Mouse (Mus musculus): ENCODE measurements around the gene Calm1. TPM values are rescaled to one million over a fixed set of nuclear protein-coding genes. Genes with fewer than 3 reads are reported as not detected.
"Not testable (repeated sequence)": the region's sequence is repeated elsewhere in the genome, so short reads cannot be mapped to it uniquely, and the experiment has no call there.

Gene Calm1
- polyA plus RNA-seq, 1 experiment from 2014 or later: 1,129 TPM

DNA sequence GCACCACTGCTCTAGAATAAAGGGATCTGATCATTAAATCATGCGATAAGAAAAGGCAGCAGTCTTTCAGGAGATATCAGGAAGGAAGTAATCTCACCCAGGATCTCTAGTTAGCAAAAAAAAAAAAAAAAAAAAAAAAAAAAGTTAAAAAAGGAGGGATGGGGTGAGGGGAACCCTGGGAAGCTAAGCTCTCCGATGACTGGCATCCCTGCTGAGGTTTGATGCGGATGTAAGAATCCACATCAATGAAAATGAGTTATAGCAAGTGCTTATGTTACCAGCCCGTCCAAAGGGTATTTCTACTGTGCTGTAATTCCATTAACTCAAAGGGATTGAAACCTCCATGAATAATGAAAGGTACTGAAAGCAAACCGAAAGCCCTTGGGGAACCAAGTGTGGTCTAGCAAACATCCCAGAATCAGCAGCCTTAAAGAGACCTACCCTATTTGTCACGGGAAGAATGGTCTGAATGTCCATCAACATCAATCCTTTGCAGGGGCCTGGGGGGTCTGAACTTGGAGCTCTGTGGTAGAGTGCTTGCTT lies 20.3 kb upstream of the Calm1 start:
- WGBS: 30% methylated on average over 6 of the region's 6 CpGs
- Histone ChIP-seq H3K4me2 (no peak overlapping the region), H3K4me3 (replicated peaks) (no peak overlapping the region), H3K27me3 (no peaks in the 10 kb centered on the region), H3K4me1 (replicated peaks) (peaks cover 31% of the 10 kb centered on the region), H3K36me3 (no peaks in the 10 kb centered on the region), H3K27ac (no peak overlapping the region), H3K9ac (replicated peaks) (no peak overlapping the region), H3K9me3 (no peaks in the 10 kb centered on the region)
- ATAC-seq (ENCODE audit: insufficient number of reproducible peaks, insufficient read depth, low FRiP score, low TSS enrichment, low read depth): no peak

DNA sequence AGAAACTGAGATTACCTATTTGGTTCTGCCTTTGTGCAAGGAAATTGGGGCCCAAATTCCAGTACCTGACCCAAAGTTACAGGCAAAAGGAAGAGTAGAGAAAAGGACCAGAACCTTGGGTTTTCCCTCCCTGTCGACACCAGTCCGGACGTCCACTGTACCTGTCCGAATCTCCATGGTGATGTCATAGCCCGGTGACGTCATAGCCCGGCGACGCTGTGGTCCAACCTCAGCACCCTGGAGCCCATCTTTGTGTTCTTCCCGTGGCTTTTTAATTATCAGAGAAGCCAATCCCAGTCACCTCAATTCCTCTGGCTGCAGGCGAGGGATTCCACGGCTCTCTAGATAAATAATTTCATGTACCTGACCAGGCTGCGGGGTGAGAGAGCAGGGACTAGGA lies 18.4 kb upstream of the Calm1 start:
- ATAC-seq (ENCODE audit: insufficient number of reproducible peaks, insufficient read depth, low FRiP score, low TSS enrichment, low read depth): no peak
- Histone ChIP-seq H3K4me3 (replicated peaks) (no peak overlapping the region), H3K9ac (replicated peaks) (no peak overlapping the region), H3K4me2 (no peak overlapping the region), H3K4me1 (replicated peaks) (peaks cover 29% of the 10 kb centered on the region), H3K27me3 (no peaks in the 10 kb centered on the region), H3K9me3 (no peaks in the 10 kb centered on the region), H3K36me3 (no peaks in the 10 kb centered on the region), H3K27ac (no peak overlapping the region)
- WGBS: 88% methylated on average over 13 of the region's 13 CpGs

DNA sequence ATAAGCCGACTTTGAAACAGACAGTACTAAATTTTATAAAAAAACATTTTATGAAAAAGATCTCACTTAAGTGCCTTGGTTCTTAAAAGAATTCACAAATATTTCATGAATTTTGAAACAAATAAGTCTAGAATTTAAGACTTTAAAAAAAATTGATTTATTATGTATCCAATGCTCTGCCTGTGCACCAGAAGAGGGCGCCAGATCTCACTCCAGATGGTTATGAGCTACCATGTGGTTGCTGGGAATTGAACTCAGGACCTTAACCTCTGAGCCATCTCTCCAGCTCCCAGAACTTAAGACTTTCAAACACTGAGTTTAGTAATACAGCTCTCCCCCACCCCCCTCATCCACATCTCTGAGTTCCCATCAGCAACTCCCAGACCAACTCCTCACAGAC lies 16.6 kb upstream of the Calm1 start:
- peaks cover 14% of the 10 kb centered on the region for H3K4me1 ChIP-seq (replicated peaks)

DNA sequence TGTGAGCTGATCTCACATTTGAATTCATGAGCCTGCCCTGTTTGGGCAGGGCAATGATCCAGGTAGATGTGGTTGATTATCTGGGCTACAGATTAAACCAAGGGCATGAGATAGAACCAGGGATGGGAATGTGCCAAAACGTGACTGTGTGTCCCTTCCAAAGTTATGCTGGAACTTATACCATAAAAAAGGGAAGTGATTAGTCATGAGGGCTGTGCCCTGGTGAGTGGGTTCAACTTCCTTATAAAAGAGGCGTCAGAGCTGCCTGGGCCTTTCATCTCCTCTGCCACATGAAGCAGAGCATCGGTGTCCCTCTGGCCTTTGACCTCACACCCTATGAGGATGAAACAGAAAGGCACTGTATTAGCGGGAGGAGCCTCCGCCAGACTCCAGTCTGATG lies 15.3 kb upstream of the Calm1 start:
- ATAC-seq (ENCODE audit: insufficient number of reproducible peaks, insufficient read depth, low FRiP score, low TSS enrichment, low read depth): no peak
- H3K9me3 ChIP-seq: no peaks in the 10 kb centered on the region
- no peak overlapping the region for H3K4me2 ChIP-seq
- no peak overlapping the region for H3K9ac ChIP-seq (replicated peaks)
- no peak overlapping the region for H3K4me3 ChIP-seq (replicated peaks)
- no peak overlapping the region for H3K27ac ChIP-seq
- H3K27me3 ChIP-seq: no peaks in the 10 kb centered on the region
- H3K4me1 ChIP-seq (replicated peaks): peaks cover 12% of the 10 kb centered on the region; the same call in 1 of the 2 replicates
- WGBS: 41% methylated on average over 5 of the region's 5 CpGs
- no peaks in the 10 kb centered on the region for H3K36me3 ChIP-seq

More for the DNA sequence above, 16.6 kb upstream of the Calm1 start:
- H3K36me3 ChIP-seq: no peaks in the 10 kb centered on the region
- H3K27ac ChIP-seq: no peak overlapping the region
- no peaks in the 10 kb centered on the region for H3K27me3 ChIP-seq
- no peak overlapping the region for H3K9ac ChIP-seq (replicated peaks)
- WGBS: 84% methylated on average over 2 of the region's 2 CpGs
- no peak for ATAC-seq (ENCODE audit: insufficient number of reproducible peaks, insufficient read depth, low FRiP score, low TSS enrichment, low read depth)
- H3K4me2 ChIP-seq: no peak overlapping the region
- no peaks in the 10 kb centered on the region for H3K9me3 ChIP-seq
- H3K4me3 ChIP-seq (replicated peaks): no peak overlapping the region

DNA sequence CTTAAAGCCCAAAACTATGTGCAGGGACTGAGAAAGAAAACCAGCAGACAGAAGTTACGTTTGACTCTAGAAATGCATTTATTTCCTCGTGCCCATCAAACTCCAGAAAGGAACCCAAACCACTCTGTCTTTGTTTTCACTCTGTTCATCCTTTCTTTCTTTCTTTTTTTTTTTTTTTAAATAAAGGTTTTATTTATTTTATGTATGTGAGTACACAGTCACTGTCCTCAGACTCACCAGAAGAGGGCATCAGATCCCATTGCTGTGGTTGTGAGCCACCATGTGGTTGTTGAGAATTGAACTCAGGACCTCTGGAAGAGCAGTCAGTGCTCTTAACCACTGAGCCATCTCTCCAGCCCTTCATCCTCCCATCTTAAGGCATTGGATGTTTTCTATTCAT lies 14.3 kb upstream of the Calm1 start:
- H3K4me3 ChIP-seq (replicated peaks); H3K27me3 ChIP-seq; H3K9ac ChIP-seq (replicated peaks); ATAC-seq (ENCODE audit: insufficient number of reproducible peaks, insufficient read depth, low FRiP score, low TSS enrichment, low read depth); H3K9me3 ChIP-seq; H3K36me3 ChIP-seq; H3K4me2 ChIP-seq; H3K27ac ChIP-seq: not testable (repeated sequence)
- H3K4me1 ChIP-seq (replicated peaks): peaks cover 12% of the 10 kb centered on the region; the same call in 1 of the 2 replicates
- WGBS: 87% methylated on average over 2 of the region's 2 CpGs

DNA sequence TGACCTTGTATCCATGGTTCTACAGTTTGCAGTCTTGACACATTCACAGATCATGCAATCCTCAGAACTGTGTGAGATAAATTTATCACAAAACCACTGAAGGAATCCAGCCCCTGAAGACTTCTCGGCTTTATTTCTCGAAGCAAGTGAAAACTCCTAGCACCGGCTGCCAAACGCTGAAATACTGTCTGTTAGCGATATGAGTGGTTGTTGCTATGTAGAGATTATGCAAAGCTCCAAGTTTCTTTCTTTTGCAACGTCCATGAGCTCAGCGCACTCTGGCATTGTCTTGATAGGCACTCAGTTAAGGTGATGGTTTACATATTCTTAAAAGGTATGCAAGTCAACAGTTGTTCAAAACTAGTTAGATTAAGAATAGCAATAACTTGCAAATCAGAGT lies 13.3 kb upstream of the Calm1 start:
- H3K27ac ChIP-seq: 0 out of 2 replicates have a peak overlapping the region, but pooled peaks have one; percentile 47

DNA sequence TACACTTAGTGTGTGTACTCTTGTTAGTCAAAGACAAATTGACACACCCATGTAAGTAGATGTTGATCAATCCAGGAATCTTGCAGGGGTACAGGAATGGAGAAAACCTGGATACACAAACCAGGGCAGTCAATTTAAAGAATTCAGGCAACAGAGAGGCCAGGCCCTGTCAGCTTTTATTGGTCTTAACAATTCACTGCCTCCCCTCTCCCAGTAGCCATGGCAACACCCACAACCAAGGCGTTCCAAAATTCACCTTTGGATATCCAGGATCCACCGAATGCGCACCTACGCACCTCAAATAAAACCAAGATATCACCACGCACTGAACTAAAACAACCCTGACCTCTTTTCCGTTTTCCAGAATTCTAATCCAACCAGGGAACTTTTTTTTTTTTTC lies 12.9 kb upstream of the Calm1 start:
- Histone ChIP-seq H3K9me3 (no peaks in the 10 kb centered on the region), H3K4me2 (peak overlapping the region; percentile 75), H3K27me3 (no peaks in the 10 kb centered on the region), H3K9ac (replicated peaks) (peak overlapping the region; percentile 84), H3K4me3 (replicated peaks) (peak overlapping the region; percentile 60), H3K4me1 (replicated peaks) (peaks cover 8% of the 10 kb centered on the region; the same call in 1 of the 2 replicates), H3K36me3 (no peaks in the 10 kb centered on the region), H3K27ac (peak overlapping the region; percentile 100)
- WGBS: 6% methylated on average over 6 of the region's 6 CpGs
- ATAC-seq (ENCODE audit: insufficient number of reproducible peaks, insufficient read depth, low FRiP score, low TSS enrichment, low read depth): no peak

More for the DNA sequence above, 13.3 kb upstream of the Calm1 start:
- Histone ChIP-seq H3K9me3 (no peaks in the 10 kb centered on the region), H3K36me3 (no peaks in the 10 kb centered on the region), H3K27me3 (no peaks in the 10 kb centered on the region), H3K4me1 (replicated peaks) (peaks cover 12% of the 10 kb centered on the region; the same call in 1 of the 2 replicates), H3K9ac (replicated peaks) (no peak overlapping the region), H3K4me2 (0 out of 2 replicates have a peak overlapping the region, but pooled peaks have one; percentile 75), H3K4me3 (replicated peaks) (no peak overlapping the region)
- WGBS: 82% methylated on average over 7 of the region's 7 CpGs
- ATAC-seq (ENCODE audit: insufficient number of reproducible peaks, insufficient read depth, low FRiP score, low TSS enrichment, low read depth): no peak

DNA sequence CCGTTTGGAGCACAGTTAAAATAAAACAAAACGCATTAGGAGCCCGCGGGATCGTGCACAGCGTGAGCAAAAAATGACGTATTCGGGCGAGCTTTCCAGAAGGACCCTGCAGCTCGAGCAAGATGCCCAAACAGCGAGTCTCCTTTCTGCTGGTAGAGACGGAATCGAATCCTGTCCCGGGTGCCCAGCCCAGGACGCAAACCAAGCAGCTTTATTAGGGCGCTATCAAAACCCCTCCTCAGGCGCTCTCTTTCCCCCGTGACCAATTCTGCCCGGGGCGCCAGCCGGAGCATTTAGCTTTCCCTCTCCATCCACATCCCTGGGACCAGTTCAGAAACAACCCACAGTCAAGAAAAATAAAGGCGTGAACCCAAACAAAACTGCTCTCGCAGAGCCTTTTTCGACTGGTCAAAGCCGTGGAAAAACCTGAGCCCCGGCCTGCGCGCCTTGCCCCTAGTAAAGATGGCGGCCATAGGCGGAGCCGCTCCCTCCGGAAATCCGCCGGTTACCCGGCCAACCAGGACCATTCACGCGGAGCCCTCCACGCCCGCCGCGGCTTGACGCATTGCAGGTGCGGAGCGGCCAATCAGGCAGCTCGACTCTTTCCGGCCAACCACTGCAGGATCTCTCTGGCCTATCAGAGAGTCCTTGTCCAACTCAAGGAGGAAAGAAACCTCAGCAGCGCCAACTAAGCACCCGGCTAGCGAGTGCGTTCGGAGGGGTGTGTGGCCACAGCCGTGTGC lies 12.1 kb upstream of the Calm1 start:
- Histone ChIP-seq H3K4me1 (replicated peaks) (peaks cover 7% of the 10 kb centered on the region; the same call in 1 of the 2 replicates), H3K4me2 (peak overlapping the region; percentile 75), H3K27me3 (no peaks in the 10 kb centered on the region), H3K9me3 (no peaks in the 10 kb centered on the region), H3K36me3 (no peaks in the 10 kb centered on the region), H3K9ac (replicated peaks) (peak overlapping the region; percentile 84), H3K4me3 (replicated peaks) (peak overlapping the region; percentile 60), H3K27ac (peak overlapping the region; percentile 100)
- under 1% methylated on average over 52 of the region's 52 CpGs for WGBS
- ATAC-seq (ENCODE audit: insufficient number of reproducible peaks, insufficient read depth, low FRiP score, low TSS enrichment, low read depth): peak; percentile 100

DNA sequence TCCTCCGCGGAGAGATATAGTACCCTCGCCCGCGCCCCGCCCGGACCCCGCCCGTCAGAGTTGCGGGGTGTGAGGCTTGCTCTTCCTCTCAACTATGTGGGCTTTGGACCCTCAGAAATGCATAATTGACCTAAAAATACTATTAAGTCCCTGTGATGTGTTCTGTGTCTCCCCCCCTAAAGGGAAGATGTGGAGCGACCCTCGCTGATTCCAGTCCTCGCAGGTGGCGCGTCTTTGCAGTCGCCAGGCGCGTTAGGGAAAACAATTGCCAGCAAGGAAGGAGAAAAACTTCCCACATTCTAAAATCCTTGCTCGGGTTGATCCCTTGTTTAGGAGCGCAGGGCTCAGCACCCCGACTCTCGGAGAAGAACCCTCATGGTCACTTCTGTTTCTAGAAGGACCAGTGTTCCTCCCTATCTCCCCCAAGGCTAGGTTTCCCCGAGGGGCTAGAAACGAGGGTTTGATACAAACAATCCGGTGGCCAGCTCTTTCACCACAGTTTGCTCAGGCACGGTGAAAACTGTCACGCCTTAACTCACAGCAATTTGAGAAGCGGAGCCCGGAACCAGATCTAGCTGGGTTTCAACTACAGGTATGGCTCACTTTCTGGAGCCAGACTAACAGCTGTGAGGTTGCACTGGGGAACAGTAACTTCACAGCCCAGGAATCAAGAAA lies 11.3 kb upstream of the Calm1 start:
- no peaks in the 10 kb centered on the region for H3K9me3 ChIP-seq
- ATAC-seq (ENCODE audit: insufficient number of reproducible peaks, insufficient read depth, low FRiP score, low TSS enrichment, low read depth): no peak; the same call in 1 of the 2 replicates
- peak overlapping the region; percentile 75 for H3K4me2 ChIP-seq
- H3K36me3 ChIP-seq: no peaks in the 10 kb centered on the region
- under 1% methylated on average over 29 of the region's 29 CpGs for WGBS
- peak overlapping the region; percentile 63 for H3K9ac ChIP-seq (replicated peaks)
- H3K27ac ChIP-seq: peak overlapping the region; percentile 100
- H3K4me1 ChIP-seq (replicated peaks): peaks cover 7% of the 10 kb centered on the region; the same call in 1 of the 2 replicates
- peak overlapping the region; percentile 60 for H3K4me3 ChIP-seq (replicated peaks)
- no peaks in the 10 kb centered on the region for H3K27me3 ChIP-seq

DNA sequence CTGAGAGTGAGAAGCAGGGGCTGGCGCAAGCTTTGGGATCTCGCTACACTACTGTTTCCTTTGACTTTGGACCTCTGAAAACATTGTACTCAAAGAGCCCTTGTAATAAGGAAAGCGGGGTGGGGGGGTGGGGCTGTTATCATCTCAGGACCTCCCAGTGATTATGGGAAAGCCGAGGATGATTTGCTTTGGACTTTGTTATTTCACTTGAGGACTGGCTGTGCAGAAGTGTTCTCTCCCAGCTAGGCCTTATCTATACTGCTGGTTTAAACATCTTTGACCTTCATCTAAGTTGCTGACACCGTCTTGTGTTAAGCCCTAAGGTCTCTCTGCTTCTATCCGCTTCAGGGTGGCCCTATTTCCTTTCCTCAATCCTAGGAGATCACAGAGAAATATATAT lies 8.4 kb upstream of the Calm1 start:
- 91% methylated on average over 6 of the region's 6 CpGs for WGBS
- no peak overlapping the region for H3K9ac ChIP-seq (replicated peaks)
- no peaks in the 10 kb centered on the region for H3K27me3 ChIP-seq
- no peaks in the 10 kb centered on the region for H3K9me3 ChIP-seq
- no peak for ATAC-seq (ENCODE audit: insufficient number of reproducible peaks, insufficient read depth, low FRiP score, low TSS enrichment, low read depth)
- no peak overlapping the region for H3K4me2 ChIP-seq
- no peak overlapping the region for H3K27ac ChIP-seq
- H3K4me1 ChIP-seq (replicated peaks): peaks cover 7% of the 10 kb centered on the region; the same call in 1 of the 2 replicates
- H3K36me3 ChIP-seq: no peaks in the 10 kb centered on the region
- no peak overlapping the region for H3K4me3 ChIP-seq (replicated peaks)

DNA sequence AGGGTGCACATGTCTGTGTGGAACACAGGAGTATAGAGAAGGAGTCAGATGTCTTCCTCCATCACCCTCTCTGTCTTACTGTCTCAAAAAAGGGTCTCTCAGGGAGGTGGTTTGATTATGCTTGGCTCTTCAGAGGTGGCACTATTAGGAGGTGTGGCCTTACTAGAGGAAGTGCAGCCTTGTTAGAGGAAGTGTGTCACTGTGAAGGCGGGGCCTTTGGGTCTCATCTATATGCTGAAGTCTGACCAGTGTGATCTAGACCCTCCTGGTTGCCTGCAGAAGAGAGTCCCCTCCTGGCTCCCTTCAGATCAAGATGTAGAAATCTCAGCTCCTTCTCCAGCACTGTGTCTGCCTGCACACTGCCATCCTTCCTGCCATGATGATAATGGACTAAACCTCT lies 5.1 kb upstream of the Calm1 start:
- no peak for ATAC-seq (ENCODE audit: insufficient number of reproducible peaks, insufficient read depth, low FRiP score, low TSS enrichment, low read depth)
- Histone ChIP-seq H3K27ac (no peak overlapping the region), H3K9me3 (no peaks in the 10 kb centered on the region), H3K4me1 (replicated peaks) (peaks cover 12% of the 10 kb centered on the region; the same call in 1 of the 2 replicates), H3K4me3 (replicated peaks) (no peak overlapping the region), H3K4me2 (no peak overlapping the region), H3K36me3 (no peaks in the 10 kb centered on the region), H3K27me3 (no peaks in the 10 kb centered on the region), H3K9ac (replicated peaks) (no peak overlapping the region)
- 92% methylated on average over 1 of the region's 1 CpGs for whole genome bisulfite sequencing
